Mouse (Mus musculus) midbrain, embryonic 11.5 days (tissue): ENCODE results near the gene Acss1. TPM values are rescaled to one million over a fixed set of nuclear protein-coding genes. Genes with fewer than 3 reads are reported as not detected.

ENCODE experiments used
- ATAC-seq: fragments of 200-750 bp; cut with Nextera tagmentation; 2 replicates; pipeline ENCODE4 v1.8.0; 2017; ENCODE audit warnings: moderate TSS enrichment, moderate library complexity; ENCODE audit not compliant: low FRiP score
- DNase-seq: peaks from one replicate; pipeline ENCODE4 v3.0.0; 2015; ENCODE audit warnings: low spot score; ENCODE audit errors: missing footprints
- H3K27ac ChIP-seq: fragments of 300-500 bp; sonication (generic); 2 replicates; pipeline ENCODE4 v1.5.1; 2014; ENCODE audit warnings: low read depth, low read length
- H3K27me3 ChIP-seq: fragments of 300-500 bp; sonication (generic); 2 replicates; pipeline ENCODE4 v1.6.1; 2014; ENCODE audit warnings: mild to moderate bottlenecking, low read length, moderate library complexity, mixed read lengths; ENCODE audit not compliant: control insufficient read depth, insufficient read depth
- H3K36me3 ChIP-seq: fragments of 300-500 bp; sonication (generic); 2 replicates; pipeline ENCODE4 v1.6.1; 2014; ENCODE audit warnings: mild to moderate bottlenecking, low read length, moderate library complexity, mixed read lengths; ENCODE audit not compliant: control insufficient read depth, insufficient read depth
- H3K4me1 ChIP-seq: fragments of 300-500 bp; sonication (generic); 2 replicates; pipeline ENCODE4 v1.6.1; 2014; ENCODE audit warnings: low read length; ENCODE audit not compliant: control insufficient read depth, insufficient read depth
- H3K4me2 ChIP-seq: fragments of 300-500 bp; sonication (generic); 2 replicates; pipeline ENCODE4 v1.6.1; 2014; ENCODE audit warnings: mild to moderate bottlenecking, moderate library complexity
- H3K4me3 ChIP-seq: fragments of 300-500 bp; sonication (generic); 2 replicates; pipeline ENCODE4 v1.5.1; 2014; ENCODE audit warnings: low read depth, low read length
- H3K9ac ChIP-seq: fragments of 300-500 bp; sonication (generic); 2 replicates; pipeline ENCODE4 v1.6.1; 2014; ENCODE audit warnings: low read length
- H3K9me3 ChIP-seq: fragments of 300-500 bp; sonication (generic); 2 replicates; pipeline ENCODE4 v1.6.1; 2016; ENCODE audit warnings: low read length; ENCODE audit not compliant: control insufficient read depth
- WGBS: fragments of 180-500 bp; shearing (Covaris S2); extraction: QIAGEN DNeasy Blood & Tissue Kit; methylation state at CpG from one replicate; pipeline ENCODE4 v1.1.7; 2014; 5-methylcytosine and 5-hydroxymethylcytosine counted together
- polyA plus RNA-seq: library from polyadenylated mRNA; unstranded; fragments of >200 nt; fragmentation: Nextera tagmentation; extraction: Ambion mirVana; gene quantifications from 2 replicates; pipeline ENCODE4 v1.2.1, GENCODE M21; 2014

The Acss1 gene
- polyA plus RNA-seq, 1 experiment from 2014 or later: 20.5 TPM

GRCm38 (mm10) chr2:150648300-150648895, 19.9 kb downstream of the Acss1 start:
- Histone ChIP-seq H3K27ac (no peak overlapping the region), H3K4me2 (no peak overlapping the region), H3K9ac (no peak overlapping the region), H3K4me3 (no peak overlapping the region), H3K27me3 (no peaks in the 10 kb centered on the region), H3K4me1 (peaks cover 16% of the 10 kb centered on the region), H3K9me3 (no peaks in the 10 kb centered on the region), H3K36me3 (no peaks in the 10 kb centered on the region)
- no peak for ATAC-seq
- DNase-seq: no peak
- 59% methylated on average over 13 of the region's 13 CpGs for WGBS

DNA sequence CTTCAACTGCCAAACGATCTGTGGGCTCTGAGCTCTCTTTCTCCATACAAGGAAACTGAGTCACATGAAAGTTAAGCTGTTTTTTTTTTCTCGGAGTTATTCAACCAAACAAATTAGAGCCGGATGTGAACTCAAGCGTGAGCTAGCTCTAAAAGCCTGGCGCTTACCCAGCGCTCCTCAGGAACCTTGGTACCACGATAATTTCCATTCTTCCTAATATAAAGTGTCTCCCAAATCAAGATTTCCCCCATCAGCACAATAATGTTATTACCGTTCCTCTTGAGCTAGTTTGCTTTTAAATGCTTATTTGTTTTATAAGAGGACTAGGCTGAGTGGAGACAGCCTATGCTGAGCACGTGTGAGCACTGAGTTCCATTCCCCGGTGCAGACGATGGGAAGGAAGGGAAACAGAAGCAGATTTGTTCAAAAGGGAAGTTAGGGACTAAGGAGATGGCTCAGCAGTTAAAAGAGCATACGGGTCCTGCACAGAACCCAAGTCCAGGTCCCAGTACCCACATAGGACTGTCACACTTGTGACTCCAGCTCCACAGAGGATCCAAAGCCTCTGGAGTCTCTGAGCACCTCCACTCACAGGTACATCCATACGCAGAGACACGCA, 20.5 kb downstream of the Acss1 start:
- WGBS: 76% methylated on average over 14 of the region's 14 CpGs
- Histone ChIP-seq H3K4me1 (peaks cover 16% of the 10 kb centered on the region), H3K27me3 (no peaks in the 10 kb centered on the region), H3K4me2 (no peak overlapping the region), H3K9me3 (no peaks in the 10 kb centered on the region), H3K27ac (no peak overlapping the region), H3K36me3 (no peaks in the 10 kb centered on the region), H3K9ac (no peak overlapping the region), H3K4me3 (no peak overlapping the region)
- DNase-seq (no peak), ATAC-seq (no peak)

GRCm38 (mm10) chr2:150646411-150647121, 21.7 kb downstream of the Acss1 start:
- ATAC-seq (no peak), DNase-seq (no peak)
- Histone ChIP-seq H3K9me3 (no peaks in the 10 kb centered on the region), H3K4me2 (no peak overlapping the region), H3K27me3 (no peaks in the 10 kb centered on the region), H3K9ac (no peak overlapping the region), H3K36me3 (no peaks in the 10 kb centered on the region), H3K4me3 (no peak overlapping the region), H3K4me1 (peaks cover 19% of the 10 kb centered on the region), H3K27ac (no peak overlapping the region)
- 88% methylated on average over 8 of the region's 8 CpGs for WGBS

DNA sequence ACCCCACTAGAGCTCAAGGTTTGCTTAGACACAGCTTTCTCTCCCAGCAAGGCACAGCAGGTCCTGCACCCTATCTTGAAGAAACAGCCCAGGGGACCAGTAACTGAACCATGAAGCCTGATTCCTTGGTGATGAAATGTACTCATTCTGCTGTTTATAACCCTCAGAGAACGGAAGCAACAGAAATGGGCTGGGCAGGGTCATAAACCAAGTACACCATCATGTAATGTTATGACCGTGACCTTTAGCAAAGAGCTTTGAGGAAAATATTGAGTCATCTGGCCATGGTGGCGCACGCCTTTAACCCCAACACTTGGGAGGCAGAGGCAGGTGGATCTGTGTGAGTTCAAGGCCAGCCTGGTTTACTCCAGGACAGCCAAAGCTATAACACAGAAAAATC, 23.1 kb downstream of the Acss1 start:
- ATAC-seq: no peak
- no peaks in the 10 kb centered on the region for H3K36me3 ChIP-seq
- 93% methylated on average over 4 of the region's 4 CpGs for WGBS
- H3K9ac ChIP-seq: no peak overlapping the region
- no peak overlapping the region for H3K4me3 ChIP-seq
- H3K27ac ChIP-seq: peak overlapping the region; percentile 75; the same call in 1 of the 2 replicates
- DNase-seq: no peak
- H3K9me3 ChIP-seq: no peaks in the 10 kb centered on the region
- H3K4me2 ChIP-seq: no peak overlapping the region
- H3K4me1 ChIP-seq: peaks cover 8% of the 10 kb centered on the region
- H3K27me3 ChIP-seq: no peaks in the 10 kb centered on the region

GRCm38 (mm10) chr2:150643726-150644415, 24.4 kb downstream of the Acss1 start:
- 57% methylated on average over 8 of the region's 8 CpGs for WGBS
- peak overlapping the region; percentile 79 for H3K27ac ChIP-seq
- no peak for DNase-seq
- ATAC-seq: peak; percentile 99
- no peak overlapping the region for H3K4me2 ChIP-seq
- H3K4me3 ChIP-seq: no peak overlapping the region
- no peaks in the 10 kb centered on the region for H3K27me3 ChIP-seq
- H3K4me1 ChIP-seq: peaks cover 3% of the 10 kb centered on the region; the same call in 1 of the 2 replicates
- no peaks in the 10 kb centered on the region for H3K9me3 ChIP-seq
- no peak overlapping the region for H3K9ac ChIP-seq
- no peaks in the 10 kb centered on the region for H3K36me3 ChIP-seq

GRCm38 (mm10) chr2:150643166-150643565, 25.1 kb downstream of the Acss1 start:
- no peak overlapping the region for H3K4me2 ChIP-seq
- H3K9me3 ChIP-seq: no peaks in the 10 kb centered on the region
- no peak for DNase-seq
- no peaks in the 10 kb centered on the region for H3K36me3 ChIP-seq
- H3K4me3 ChIP-seq: no peak overlapping the region
- no peak for ATAC-seq
- H3K27me3 ChIP-seq: no peaks in the 10 kb centered on the region
- H3K4me1 ChIP-seq: peaks cover 6% of the 10 kb centered on the region
- WGBS: 92% methylated on average over 1 of the region's 1 CpGs
- H3K9ac ChIP-seq: no peak overlapping the region
- peak overlapping the region; percentile 79 for H3K27ac ChIP-seq

DNA sequence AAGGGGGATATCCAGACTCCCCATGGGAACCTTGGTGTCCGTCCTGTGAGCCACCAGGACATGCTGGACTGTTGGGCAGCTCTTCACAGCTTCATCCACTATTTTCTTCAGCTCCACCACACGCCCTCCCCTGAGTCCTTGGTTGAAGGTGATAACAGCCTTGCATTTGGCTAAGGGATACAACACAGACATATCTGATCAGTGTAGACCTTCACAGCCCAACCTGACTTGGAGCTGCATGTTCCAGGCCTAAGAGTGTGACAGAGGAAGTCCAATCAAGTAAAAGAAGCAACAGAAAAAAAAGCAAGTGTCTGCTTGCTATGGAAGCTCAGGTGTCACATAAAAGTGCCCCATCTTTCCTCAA, 29.9 kb downstream of the Acss1 start:
- no peaks in the 10 kb centered on the region for H3K9me3 ChIP-seq
- H3K27me3 ChIP-seq: no peaks in the 10 kb centered on the region
- DNase-seq (no peak), ATAC-seq (no peak; the same call in 1 of the 2 replicates)
- WGBS: 40% methylated on average over 2 of the region's 2 CpGs
- no peaks in the 10 kb centered on the region for H3K36me3 ChIP-seq
- H3K4me3 ChIP-seq: no peak overlapping the region
- peak overlapping the region; percentile 35; the same call in 1 of the 2 replicates for H3K27ac ChIP-seq
- peaks cover 16% of the 10 kb centered on the region for H3K4me1 ChIP-seq
- H3K9ac ChIP-seq: 0 out of 2 replicates have a peak overlapping the region, but pooled peaks have one; percentile 9
- peak overlapping the region; percentile 7; the same call in 1 of the 2 replicates for H3K4me2 ChIP-seq

DNA sequence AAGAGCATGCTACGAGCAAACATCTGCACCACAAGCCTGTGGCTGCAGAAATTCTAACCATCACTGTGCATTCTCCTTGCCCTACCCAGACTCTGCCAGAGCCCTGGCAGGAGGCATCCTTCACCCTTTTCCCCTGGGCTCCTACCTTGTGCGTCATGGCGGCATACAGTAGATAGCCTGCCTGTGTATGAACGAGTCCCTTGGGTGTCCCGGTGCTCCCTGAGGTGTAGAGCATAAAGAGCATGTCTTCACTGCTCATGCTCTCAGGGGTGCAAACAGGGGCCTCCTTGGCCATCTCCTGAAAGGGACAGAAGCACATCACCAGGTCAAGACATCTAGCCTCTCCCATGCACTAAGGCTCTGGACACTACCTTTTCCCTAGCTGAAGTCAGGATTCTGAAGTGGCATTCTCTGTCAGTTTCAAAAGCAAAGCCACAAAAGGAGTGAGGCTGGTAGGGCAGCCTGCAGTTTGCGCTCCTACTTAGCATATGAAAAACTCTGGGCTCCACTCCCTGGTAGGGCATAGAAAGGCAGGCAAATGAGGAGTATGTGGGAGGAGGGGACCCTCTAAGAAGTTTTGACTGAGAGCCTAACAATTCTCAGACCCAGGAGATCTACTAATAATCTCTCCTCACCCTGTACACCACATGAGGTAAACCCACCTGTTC, 30.5 kb downstream of the Acss1 start:
- H3K4me3 ChIP-seq: no peak overlapping the region
- ATAC-seq: peak; percentile 87
- H3K9ac ChIP-seq: peak overlapping the region; percentile 36; the same call in 1 of the 2 replicates
- DNase-seq: no peak
- H3K4me2 ChIP-seq: peak overlapping the region; percentile 22; the same call in 1 of the 2 replicates
- H3K4me1 ChIP-seq: peaks cover 16% of the 10 kb centered on the region
- no peaks in the 10 kb centered on the region for H3K27me3 ChIP-seq
- peak overlapping the region; percentile 35; the same call in 1 of the 2 replicates for H3K27ac ChIP-seq
- no peaks in the 10 kb centered on the region for H3K36me3 ChIP-seq
- H3K9me3 ChIP-seq: no peaks in the 10 kb centered on the region
- 44% methylated on average over 6 of the region's 6 CpGs for WGBS
